Mouse (Mus musculus): ENCODE data around the gene Zfp541. TPM values are rescaled to one million over a fixed set of nuclear protein-coding genes. Genes with fewer than 3 reads are reported as not detected.

Gene Zfp541
- polyA plus RNA-seq, 1 experiment = 0.28 TPM

- Histone ChIP-seq H3K27me3 (ENCODE audit: control insufficient read depth, insufficient read depth, low read length) (no peaks in the 10 kb centered on the region), H3K4me1 (ENCODE audit: control insufficient read depth, insufficient read depth, low read length) (peaks cover 22% of the 10 kb centered on the region), H3K4me3 (replicated peaks; ENCODE audit: insufficient read depth, low read depth, low read length) (peak overlapping the region; percentile 77), H3K27ac (ENCODE audit: insufficient read depth, low read length) (peak overlapping the region; percentile 99)
- under 1% methylated on average over 46 of the region's 46 CpGs for WGBS
- TF ChIP-seq CTCF (IDR thresholded peaks at IDR 0.05; ENCODE audit: borderline replicate concordance, insufficient read depth, low read depth, low read length) = no peak
- DNase-seq = peak; percentile 83 to 85
Observed at GRCm38 (mm10) chr7:16046481-16047337, 14.9 kb upstream of the Zfp541 start.

DNA sequence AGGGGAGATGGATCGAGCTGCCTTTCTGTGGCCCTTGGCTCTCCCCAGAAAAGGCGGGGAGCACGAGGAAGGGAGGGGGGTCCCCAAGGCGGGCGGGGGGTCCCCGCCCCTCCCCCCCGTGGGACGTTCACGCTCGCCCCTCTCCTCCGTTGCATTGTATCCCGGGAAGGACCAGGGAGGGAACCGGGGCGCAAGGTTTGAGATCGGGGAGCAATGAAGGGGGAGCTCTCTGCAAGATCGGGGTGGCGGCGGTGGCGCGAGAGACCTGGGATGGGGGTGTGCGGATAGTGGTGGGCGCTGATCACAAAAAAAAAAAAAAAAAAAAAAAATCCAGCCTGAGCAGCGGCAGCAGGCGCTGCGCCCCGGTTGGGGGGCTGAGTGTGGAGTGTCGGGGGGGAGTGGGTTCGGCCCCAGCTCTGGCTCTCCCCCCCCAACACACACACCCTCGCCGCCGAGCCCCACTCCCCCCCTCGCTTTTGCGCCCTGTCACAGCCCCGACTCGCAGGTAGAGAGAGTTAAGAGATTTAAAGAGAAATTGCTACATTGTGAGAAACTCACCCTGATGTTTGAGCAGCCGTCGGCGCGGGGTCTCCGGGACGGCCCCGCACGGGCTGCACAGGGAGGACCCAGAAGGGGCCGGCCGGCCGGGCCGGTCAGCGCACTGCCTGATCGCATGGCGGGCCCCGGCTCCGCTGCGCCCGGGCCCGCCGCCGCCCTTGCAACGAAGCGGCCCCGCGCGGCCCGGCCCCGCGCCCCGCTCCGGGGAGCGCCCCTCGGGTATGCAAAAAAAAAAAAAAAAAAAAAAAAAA, 14.1 kb upstream of the Zfp541 start, which contains the start of gene Bicra:
TSS of gene Bicra (minus strand) at position 584 of the 809 bp plus-strand sequence.
- under 1% methylated on average over 68 of the region's 69 CpGs for WGBS
- Histone ChIP-seq H3K4me1 (ENCODE audit: control insufficient read depth, insufficient read depth, low read length) (peaks cover 19% of the 10 kb centered on the region; the same call in 1 of the 2 replicates), H3K4me3 (replicated peaks; ENCODE audit: insufficient read depth, low read depth, low read length) (peak within 1 kb of the TSS; percentile 77), H3K27ac (ENCODE audit: insufficient read depth, low read length) (peak within 1 kb of the TSS; percentile 99), H3K27me3 (ENCODE audit: control insufficient read depth, insufficient read depth, low read length) (no peaks in the 10 kb centered on the region)
- DNase-seq = peak; percentile 82 to 85
- TF ChIP-seq POLR2A (IDR thresholded peaks at IDR 0.05; ENCODE audit: borderline replicate concordance, insufficient read depth, low read length) = no peak
- no peak for TF ChIP-seq CTCF (IDR thresholded peaks at IDR 0.05; ENCODE audit: borderline replicate concordance, insufficient read depth, low read depth, low read length)

GRCm38 (mm10) chr7:16048164-16048564, 13.4 kb upstream of the Zfp541 start:
- TF ChIP-seq CTCF (IDR thresholded peaks at IDR 0.05; ENCODE audit: borderline replicate concordance, insufficient read depth, low read depth, low read length) (no peak), POLR2A (IDR thresholded peaks at IDR 0.05; ENCODE audit: borderline replicate concordance, insufficient read depth, low read length) (peak; percentile 71; the same call in 1 of the 2 replicates)
- DNase-seq = peak; percentile 97 to 99
- Histone ChIP-seq H3K27me3 (ENCODE audit: control insufficient read depth, insufficient read depth, low read length) (no peaks in the 10 kb centered on the region), H3K4me3 (replicated peaks; ENCODE audit: insufficient read depth, low read depth, low read length) (peak overlapping the region; percentile 77), H3K4me1 (ENCODE audit: control insufficient read depth, insufficient read depth, low read length) (peaks cover 19% of the 10 kb centered on the region; the same call in 1 of the 2 replicates), H3K27ac (ENCODE audit: insufficient read depth, low read length) (peak overlapping the region; percentile 14)
- WGBS = 0% methylated on average over 19 of the region's 20 CpGs

- DNase-seq = no peak
- H3K4me1 ChIP-seq (ENCODE audit: control insufficient read depth, insufficient read depth, low read length) = peaks cover 19% of the 10 kb centered on the region; the same call in 1 of the 2 replicates
Observed at GRCm38 (mm10) chr7:16048675-16049575, 12.7 kb upstream of the Zfp541 start.

GRCm38 (mm10) chr7:16049576-16049915, 12.1 kb upstream of the Zfp541 start:
- H3K4me1 ChIP-seq (ENCODE audit: control insufficient read depth, insufficient read depth, low read length) = peaks cover 16% of the 10 kb centered on the region; the same call in 1 of the 2 replicates
- DNase-seq = no peak
- no peaks in the 10 kb centered on the region for H3K27me3 ChIP-seq (ENCODE audit: control insufficient read depth, insufficient read depth, low read length)
- 77% methylated on average over 7 of the region's 7 CpGs for WGBS
- H3K4me3 ChIP-seq (replicated peaks; ENCODE audit: insufficient read depth, low read depth, low read length) = peak overlapping the region; percentile 77
- TF ChIP-seq CTCF (IDR thresholded peaks at IDR 0.05; ENCODE audit: borderline replicate concordance, insufficient read depth, low read depth, low read length) = no peak
- no peak for TF ChIP-seq POLR2A (IDR thresholded peaks at IDR 0.05; ENCODE audit: borderline replicate concordance, insufficient read depth, low read length)
- no peak overlapping the region for H3K27ac ChIP-seq (ENCODE audit: insufficient read depth, low read length)

More at GRCm38 (mm10) chr7:16048675-16049575, 12.7 kb upstream of the Zfp541 start:
- peak overlapping the region; percentile 77 for H3K4me3 ChIP-seq (replicated peaks; ENCODE audit: insufficient read depth, low read depth, low read length)
- TF ChIP-seq POLR2A (IDR thresholded peaks at IDR 0.05; ENCODE audit: borderline replicate concordance, insufficient read depth, low read length) (no peak), CTCF (IDR thresholded peaks at IDR 0.05; ENCODE audit: borderline replicate concordance, insufficient read depth, low read depth, low read length) (no peak)
- peak overlapping the region; percentile 14 for H3K27ac ChIP-seq (ENCODE audit: insufficient read depth, low read length)
- no peaks in the 10 kb centered on the region for H3K27me3 ChIP-seq (ENCODE audit: control insufficient read depth, insufficient read depth, low read length)
- 5% methylated on average over 36 of the region's 36 CpGs for WGBS

- Histone ChIP-seq H3K27ac (ENCODE audit: insufficient read depth, low read length) (no peak overlapping the region), H3K27me3 (ENCODE audit: control insufficient read depth, insufficient read depth, low read length) (no peaks in the 10 kb centered on the region), H3K4me1 (ENCODE audit: control insufficient read depth, insufficient read depth, low read length) (peaks cover 6% of the 10 kb centered on the region; the same call in 1 of the 2 replicates), H3K4me3 (replicated peaks; ENCODE audit: insufficient read depth, low read depth, low read length) (no peak overlapping the region)
- DNase-seq = no peak
- TF ChIP-seq CTCF (IDR thresholded peaks at IDR 0.05; ENCODE audit: borderline replicate concordance, insufficient read depth, low read depth, low read length) (no peak), POLR2A (IDR thresholded peaks at IDR 0.05; ENCODE audit: borderline replicate concordance, insufficient read depth, low read length) (no peak)
- WGBS = 26% methylated on average over 3 of the region's 3 CpGs
Observed at GRCm38 (mm10) chr7:16050600-16050999, 11.0 kb upstream of the Zfp541 start.
